In the genomic region with DNA sequence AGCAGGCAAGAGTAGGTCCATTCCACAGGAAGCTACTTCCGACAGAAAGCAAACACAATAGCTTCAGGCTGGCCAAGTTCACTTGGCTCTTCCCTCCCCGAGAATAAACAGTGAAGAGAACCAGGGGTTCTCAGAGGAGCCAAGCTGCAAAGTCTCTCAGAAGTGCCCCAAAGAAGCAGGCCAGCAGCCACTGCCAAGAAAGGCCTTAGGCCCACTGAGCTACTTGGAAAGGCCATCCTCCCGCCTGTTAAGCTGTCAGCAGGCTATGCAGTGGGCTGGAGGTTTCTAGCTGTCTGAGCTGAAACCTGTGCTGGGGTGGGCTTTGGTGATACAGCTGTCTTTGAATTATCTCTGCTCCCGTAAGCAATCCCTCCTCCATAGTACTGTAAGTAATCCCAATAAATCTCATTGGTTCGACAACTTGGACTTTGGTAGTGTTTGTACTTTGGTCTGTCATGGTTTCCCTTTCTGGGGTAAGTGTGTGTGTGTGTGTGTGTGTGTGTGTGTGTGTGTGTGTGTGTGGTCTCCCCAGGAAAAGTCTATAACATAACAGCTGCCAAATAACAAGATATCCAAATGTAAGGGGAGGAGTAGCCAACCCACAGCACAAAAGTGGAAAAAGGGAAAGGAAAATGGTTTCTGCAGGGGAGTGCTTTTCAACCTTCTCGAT, we compare ENCODE assay signal across 12 mouse cellular contexts. TPM values are rescaled to one million over a fixed set of nuclear protein-coding genes. Genes with fewer than 3 reads are reported as not detected.
DNase-seq lines count a peak whose midpoint lies in the region; ATAC-seq and TF ChIP-seq lines count a peak whose summit lies in the region.
"Had no signal": no experiment of that assay in that cellular context is flagged by ENCODE, and none has a peak within 500 bp of the region (broad histone marks: within the 10 kb centered on the region; RNA-seq: fewer than 3 reads in every experiment).

No protein-coding gene starts in this region.

- no peaks in the 10 kb centered on the region for H3K36me3 ChIP-seq in heart, embryonic 13.5 days
- no peaks in the 10 kb centered on the region for H3K36me3 ChIP-seq in liver, adult 2 months (ENCODE audit: control insufficient read depth, insufficient read depth, low read length)
- H3K36me3 ChIP-seq in intestine, postnatal 0 days (ENCODE audit: control insufficient read depth, insufficient read depth), result no peaks in the 10 kb centered on the region
- H3K36me3 ChIP-seq: hindbrain, embryonic 15.5 days had no signal

- no peaks in the 10 kb centered on the region for H3K79me2 ChIP-seq in liver, adult 2 months (ENCODE audit: control insufficient read depth, insufficient read depth, low read length)

- no peak overlapping the region for H3K9ac ChIP-seq in heart, embryonic 13.5 days
- no peak overlapping the region for H3K9ac ChIP-seq in liver, adult 2 months (ENCODE audit: low read depth, low read length)
- H3K9ac ChIP-seq in intestine, postnatal 0 days (ENCODE audit: low read depth, low read length), result no peak overlapping the region
- H3K9ac ChIP-seq: forebrain, embryonic 13.5 days; hindbrain, embryonic 15.5 days had no signal

- no peak for TF ChIP-seq POLR2A in liver, adult 2 months (IDR thresholded peaks at IDR 0.05; ENCODE audit: extremely low read depth, insufficient read depth, low read length)

- WGBS in heart, embryonic 13.5 days, result 48% methylated on average over 6 of the region's 6 CpGs
- 36% methylated on average over 6 of the region's 6 CpGs for WGBS in liver, adult 2 months
- WGBS in intestine, postnatal 0 days, result 32% methylated on average over 6 of the region's 6 CpGs

- no peaks in the 10 kb centered on the region for H3K9me3 ChIP-seq in heart, embryonic 13.5 days
- H3K9me3 ChIP-seq in intestine, postnatal 0 days (ENCODE audit: control insufficient read depth), result no peaks in the 10 kb centered on the region
- H3K9me3 ChIP-seq: forebrain, embryonic 13.5 days; hindbrain, embryonic 15.5 days had no signal

- H3K4me3 ChIP-seq in heart, embryonic 13.5 days, result no peak overlapping the region
- no peak overlapping the region for H3K4me3 ChIP-seq in liver, adult 2 months (ENCODE audit: insufficient read depth, low read depth, low read length)
- no peak overlapping the region for H3K4me3 ChIP-seq in intestine, postnatal 0 days (ENCODE audit: low read depth, low read length)
- H3K4me3 ChIP-seq: forebrain, embryonic 13.5 days; hindbrain, embryonic 15.5 days had no signal

- no peak overlapping the region for H3K4me2 ChIP-seq in heart, embryonic 13.5 days
- H3K4me2 ChIP-seq in intestine, postnatal 0 days (replicated peaks; ENCODE audit: low read depth), result 0 out of 2 replicates have a peak overlapping the region, but pooled peaks have one; percentile 4
- H3K4me2 ChIP-seq: forebrain, embryonic 13.5 days; hindbrain, embryonic 15.5 days had no signal

- peaks cover 19% of the 10 kb centered on the region for H3K4me1 ChIP-seq in heart, embryonic 13.5 days
- peaks cover 5% of the 10 kb centered on the region; the same call in 1 of the 2 replicates for H3K4me1 ChIP-seq in liver, adult 2 months (ENCODE audit: control insufficient read depth, insufficient read depth, low read length)
- peaks cover 5% of the 10 kb centered on the region for H3K4me1 ChIP-seq in intestine, postnatal 0 days (replicated peaks; ENCODE audit: control insufficient read depth, insufficient read depth, low read length)
- H3K4me1 ChIP-seq: forebrain, embryonic 13.5 days; hindbrain, embryonic 15.5 days had no signal

- TF ChIP-seq CTCF in liver, adult 2 months (IDR thresholded peaks at IDR 0.05; ENCODE audit: low read depth, low read length), result no peak
- no peak for TF ChIP-seq CTCF in intestine, postnatal 0 days (IDR thresholded peaks at IDR 0.05; ENCODE audit: low read depth)

- DNase-seq in heart, postnatal 4 days, result no peak
- DNase-seq in liver, adult 2 months (ENCODE audit: extremely low read depth, low read depth, low spot score), result peak; percentile 72
- DNase-seq in liver, result no peak
- peak; percentile 31 for DNase-seq in lung, postnatal 14 days
- DNase-seq in layer of hippocampus, postnatal 25 days (ENCODE audit: extremely low spot score in 1 of 2, low spot score in 1 of 2), result no peak
- DNase-seq in B cell, adult 2 months, result no peak
- DNase-seq: adrenal gland, postnatal 25 days; cerebellum, adult 11 months had no signal

- no peak for ATAC-seq in heart, embryonic 13.5 days (ENCODE audit: extremely low read depth, insufficient number of reproducible peaks, low FRiP score, low TSS enrichment)
- peak; percentile 85 for ATAC-seq in intestine, postnatal 0 days
- ATAC-seq: forebrain, embryonic 13.5 days had no signal

- H3K27ac ChIP-seq in heart, embryonic 13.5 days (replicated peaks), result peak overlapping the region; percentile 6; the same call in 1 of the 2 replicates
- H3K27ac ChIP-seq in liver, adult 2 months (replicated peaks; ENCODE audit: insufficient read depth, low read depth, low read length), result peak overlapping the region; percentile 63
- peak overlapping the region; percentile 60; the same call in 1 of the 2 replicates for H3K27ac ChIP-seq in intestine, postnatal 0 days (ENCODE audit: low read depth, low read length)
- H3K27ac ChIP-seq: forebrain, embryonic 13.5 days; hindbrain, embryonic 15.5 days had no signal

- 0 out of 2 replicates have a peak, but pooled peaks cover 3% of the 10 kb centered on the region for H3K27me3 ChIP-seq in heart, embryonic 13.5 days (replicated peaks)
- H3K27me3 ChIP-seq in liver, adult 2 months (ENCODE audit: control insufficient read depth, insufficient read depth, low read length), result no peaks in the 10 kb centered on the region
- H3K27me3 ChIP-seq in intestine, postnatal 0 days (replicated peaks; ENCODE audit: control insufficient read depth, insufficient read depth, low read length), result no peaks in the 10 kb centered on the region
- H3K27me3 ChIP-seq: forebrain, embryonic 13.5 days; hindbrain, embryonic 15.5 days had no signal

RNA-seq across cellular contexts. Expression of a gene that starts 7.6 kb away (rescaled TPM):
- polyA plus RNA-seq in heart, embryonic 13.5 days (2015; fragmentation: Nextera tagmentation; extraction: Ambion mirVana), result 23.5 and 26.2 TPM in 2 replicates
- 100 to 1,000 TPM in 1 of 2 experiments, 10 to 100 TPM in 1; 96.2 to 108 TPM for total RNA-seq in heart, postnatal 4 days (2021)
- 0.65 and 1.6 TPM in 2 replicates for total RNA-seq in liver, adult 2 months (2014; rRNA removed)
- 0.02 and 0.05 TPM in 2 replicates for polyA plus RNA-seq in liver, adult 2 months (2012; rRNA removed)
- 8.7 and 9.0 TPM in 2 replicates for polyA plus RNA-seq in intestine, postnatal 0 days (2015; fragmentation: Nextera tagmentation; extraction: Ambion mirVana)
- 1 to 10 TPM; 1.3 to 1.8 TPM for total RNA-seq in layer of hippocampus, postnatal 25 days (2021)

Comparison
In these comparisons a context has a peak if more than half of its experiments do, and no peak if none do; other contexts are left out.
1. DNase-seq: peak in liver, adult 2 months (single experiment) and lung, postnatal 14 days (single experiment); none in heart, postnatal 4 days (single experiment), liver (single experiment), layer of hippocampus, postnatal 25 days (0 of 2) and B cell, adult 2 months (0 of 2).
2. H3K27ac ChIP-seq: peak in every context shown above with its lines; median percentile 63 in liver, adult 2 months; 60 in intestine, postnatal 0 days; 6 in heart, embryonic 13.5 days.
3. RNA of a gene that starts 7.6 kb away (total RNA-seq): 96.2 to 108 TPM in heart, postnatal 4 days; 1.3 to 1.8 TPM in layer of hippocampus, postnatal 25 days and 0.65 to 1.6 TPM in liver, adult 2 months; every median in the first group is over 10 times any median in the second.